Mouse (Mus musculus) large intestine, adult 2 months (tissue): Measurements from ENCODE around the gene Birc2. TPM values are rescaled to one million over a fixed set of nuclear protein-coding genes. Genes with fewer than 3 reads are reported as not detected.

Experiments
- DNase-seq: peaks from one replicate; pipeline ENCODE4 v3.0.0-alpha.2; 2012; ENCODE audit warnings: low read depth, low spot score
- WGBS: fragments of 180-500 bp; shearing (Covaris S2); methylation state at CpG from one replicate; pipeline ENCODE4 v1.1.7; 2018; 5-methylcytosine and 5-hydroxymethylcytosine counted together
- polyA plus RNA-seq: library from polyadenylated mRNA; depleted of rRNA; stranded (reverse); fragments of >200 nt; gene quantifications from 2 replicates; pipeline ENCODE4 v1.2.3, GENCODE M21; 2012

Birc2 gene
- polyA plus RNA-seq, 1 experiment: 9.4 TPM

DNA sequence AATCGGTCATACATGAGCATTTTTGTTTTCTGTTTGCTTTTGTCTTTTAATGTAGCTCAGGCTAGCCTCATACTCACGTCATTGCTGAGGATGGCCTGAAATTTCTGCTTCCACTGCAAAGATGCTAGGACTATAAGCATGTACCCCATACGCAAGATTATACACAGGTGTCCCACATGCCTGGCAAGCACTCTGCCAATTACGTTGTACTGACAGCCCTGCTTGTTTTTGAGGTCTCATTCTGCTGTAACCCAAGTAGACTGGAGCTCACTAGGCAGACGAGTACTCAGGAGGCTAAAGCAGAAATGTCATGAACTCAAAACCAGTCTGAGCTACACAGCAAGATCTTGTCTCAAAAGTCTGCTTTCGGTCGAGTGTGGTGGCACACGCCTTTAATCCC is 15.0 kb upstream of the Birc2 start:
- DNase-seq: no peak
- 94% methylated on average over 8 of the region's 8 CpGs for WGBS

DNA sequence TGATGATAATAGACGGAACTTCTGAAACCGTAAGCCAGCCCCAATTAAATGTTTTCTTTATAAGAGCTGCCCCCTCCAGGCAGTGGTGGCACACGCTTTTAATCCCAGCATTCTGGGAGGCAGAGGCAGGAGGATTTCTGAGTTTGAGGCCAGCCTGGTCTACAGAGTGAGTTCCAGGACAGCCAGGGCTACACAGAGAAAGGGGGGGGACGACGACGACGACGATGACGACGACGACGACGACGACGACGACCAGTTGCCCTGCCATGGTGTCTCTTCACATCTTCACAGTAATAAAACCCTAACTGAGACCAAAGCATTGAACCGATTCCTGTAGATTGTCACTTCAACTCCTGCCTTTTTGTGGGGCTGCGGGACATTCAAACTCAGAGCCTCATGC is 11.3 kb upstream of the Birc2 start:
- 96% methylated on average over 18 of the region's 18 CpGs for WGBS
- no peak for DNase-seq

DNA sequence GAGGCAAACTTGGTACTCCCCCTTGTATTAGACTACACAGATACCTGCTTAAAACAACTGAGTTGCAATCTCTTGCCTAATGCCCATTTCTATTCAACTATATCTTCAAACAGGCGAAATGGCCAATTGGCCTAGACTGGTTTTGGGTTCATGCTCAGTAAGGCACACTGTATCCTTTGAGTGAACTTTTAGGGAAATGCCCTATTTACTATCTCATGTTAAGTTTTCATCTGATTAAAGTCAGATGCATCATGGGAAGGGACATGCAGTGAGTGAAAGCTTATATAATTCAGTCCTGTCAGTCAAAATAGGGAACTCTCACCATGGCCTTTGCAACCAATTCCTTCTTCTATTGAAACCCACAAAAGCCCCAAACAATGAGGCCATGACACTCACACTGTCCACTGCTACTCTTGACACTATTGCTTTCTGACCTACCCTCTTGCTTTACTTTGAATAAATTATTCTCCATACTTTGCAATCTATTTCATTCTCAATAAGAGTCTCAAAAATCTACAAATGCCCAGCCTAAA is 9.9 kb upstream of the Birc2 start:
- WGBS: 100% methylated on average over 1 of the region's 1 CpGs
- no peak for DNase-seq

DNA sequence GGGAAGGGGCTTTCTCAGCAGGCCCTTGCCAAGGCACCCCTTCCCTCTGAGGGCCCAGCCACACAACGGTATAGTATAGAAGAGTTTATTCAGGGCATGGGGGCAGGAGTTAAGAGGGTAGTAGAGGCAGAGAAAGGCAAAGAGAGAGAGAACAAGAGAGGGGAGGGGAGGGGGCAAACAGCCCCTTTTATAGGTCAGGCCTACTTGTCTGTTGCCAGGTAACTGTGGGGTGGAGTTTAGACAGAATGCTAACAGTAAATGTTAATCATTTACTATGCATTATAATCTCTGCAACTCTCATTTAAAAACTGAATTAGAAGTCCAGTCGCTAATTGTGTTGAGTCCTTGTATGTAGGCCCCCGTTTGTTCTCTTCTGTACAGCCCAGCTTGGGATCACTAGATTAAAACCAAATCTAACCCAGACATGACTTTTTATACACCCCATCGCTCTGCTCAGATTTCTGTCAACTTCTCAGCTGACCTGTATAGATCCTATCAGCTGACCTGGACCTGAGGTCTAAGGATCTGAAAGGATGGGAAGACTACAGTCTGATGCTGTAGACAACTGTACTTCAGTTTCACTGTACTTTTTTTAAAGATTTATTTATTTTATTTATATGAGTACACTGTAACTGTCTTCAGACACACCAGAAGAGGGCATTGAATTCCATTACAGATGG is 8.5 kb upstream of the Birc2 start:
- WGBS: 39% methylated on average over 4 of the region's 4 CpGs
- DNase-seq: no peak

DNA sequence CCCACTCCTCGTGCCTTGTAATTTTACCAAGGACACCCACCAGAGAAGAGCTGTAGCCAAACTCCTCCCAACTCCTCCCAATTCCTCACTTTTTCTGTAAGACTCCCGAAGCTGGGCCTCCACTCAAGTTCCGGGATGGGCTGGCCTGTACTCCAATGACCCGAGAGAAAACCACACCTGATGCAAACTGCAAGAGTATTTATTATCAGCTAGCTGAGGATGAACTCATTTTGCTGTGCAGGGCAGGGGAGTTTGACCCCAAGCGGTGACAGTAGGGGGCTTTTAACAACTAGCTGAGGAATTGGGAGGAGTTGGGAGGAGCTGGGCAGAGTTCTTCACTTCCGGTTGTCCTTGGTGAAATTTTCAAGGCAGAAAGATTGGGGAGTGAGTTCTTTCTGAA is 4.4 kb upstream of the Birc2 start:
- 68% methylated on average over 6 of the region's 6 CpGs for WGBS
- DNase-seq: no peak

DNA sequence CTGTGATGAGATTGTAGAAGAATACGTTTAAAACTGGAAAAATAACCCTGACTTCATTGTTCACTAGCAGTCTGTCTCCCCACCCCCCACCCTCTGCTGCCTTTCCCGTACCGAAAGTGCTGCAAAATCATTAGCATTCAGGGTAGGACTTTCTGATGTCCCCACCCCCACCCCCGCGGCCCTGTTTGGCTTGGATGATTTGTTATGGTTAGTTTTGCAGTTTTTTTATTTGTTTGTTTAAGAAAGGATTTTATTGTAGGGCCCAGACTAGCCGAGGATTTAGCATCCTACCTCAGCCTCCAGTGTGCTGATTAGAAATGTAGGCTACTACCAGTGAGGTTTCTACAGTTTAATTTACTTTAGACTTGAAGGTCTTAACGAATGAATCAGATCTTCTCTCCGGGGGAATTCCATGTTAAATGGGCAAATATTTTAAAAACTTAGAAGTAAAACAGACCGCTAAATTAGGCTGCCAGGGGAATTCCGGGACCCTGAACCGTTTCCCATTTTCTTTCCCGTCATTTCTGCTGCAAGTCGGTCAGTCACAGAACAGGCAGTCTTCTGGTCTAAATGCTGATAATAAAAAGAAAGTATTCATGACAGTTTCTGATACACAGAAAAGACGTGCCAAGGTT is 1.1 kb upstream of the Birc2 start:
- DNase-seq: no peak

DNA sequence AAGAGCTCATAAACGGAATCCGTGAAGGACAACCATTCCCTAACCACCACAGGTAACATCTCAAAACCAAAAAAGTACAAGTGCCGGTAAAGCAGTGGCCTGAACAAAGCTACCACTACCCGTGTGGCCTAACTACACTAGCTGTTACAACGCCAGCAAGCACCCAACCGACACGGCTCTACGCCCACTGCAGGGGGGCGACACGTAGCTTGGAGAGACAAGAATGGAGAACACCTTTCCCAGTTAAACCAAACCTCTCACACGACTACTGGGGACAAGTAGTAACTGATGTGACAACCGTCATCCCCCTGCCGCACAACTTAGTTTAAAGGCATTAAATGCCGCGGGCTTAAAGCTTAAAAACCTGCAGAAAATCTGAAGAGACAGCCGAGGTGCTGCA is 533 bp downstream of the Birc2 start:
- DNase-seq: no peak
- WGBS: 0% methylated on average over 16 of the region's 16 CpGs

More for the DNA sequence above, 1.1 kb upstream of the Birc2 start:
- WGBS: 7% methylated on average over 14 of the region's 14 CpGs

DNA sequence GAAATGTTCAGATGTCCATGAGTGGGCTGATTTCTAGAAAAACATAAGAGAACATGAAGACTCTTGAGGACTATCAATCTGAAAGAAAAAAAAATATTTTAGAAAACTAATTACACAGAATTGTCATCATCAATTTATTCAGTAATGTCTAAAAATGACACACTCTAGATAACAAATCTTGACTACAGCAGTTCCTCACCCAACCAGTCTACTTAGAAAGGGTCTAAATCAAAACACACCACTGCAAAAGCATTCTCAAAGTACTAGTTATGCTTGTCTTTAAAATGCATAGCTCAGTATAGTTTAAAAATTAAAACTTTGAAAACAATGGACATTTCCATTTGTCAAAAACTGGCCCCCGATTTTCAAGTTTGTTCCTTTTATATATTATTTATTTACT is 1.6 kb downstream of the Birc2 start:
- no peak for DNase-seq
- 79% methylated on average over 1 of the region's 1 CpGs for WGBS

DNA sequence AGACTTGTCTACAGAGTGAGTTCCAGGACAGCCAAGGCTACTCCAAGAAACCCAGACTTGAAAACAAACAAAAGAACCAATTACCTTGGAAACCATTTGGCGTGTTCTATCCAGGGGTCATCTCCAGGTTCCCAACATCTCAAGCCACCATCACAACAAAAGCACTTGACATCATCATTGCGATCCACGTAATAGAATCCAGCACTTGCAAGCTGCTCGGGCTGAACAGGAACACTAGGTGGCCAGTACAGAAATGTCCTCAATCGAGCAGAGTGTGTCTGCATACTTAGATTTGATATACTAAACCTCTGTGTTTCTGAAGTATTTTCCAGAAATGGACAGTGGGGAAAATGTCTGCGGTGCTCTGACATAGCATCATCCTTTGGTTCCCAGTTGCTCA is 3.4 kb downstream of the Birc2 start:
- 76% methylated on average over 6 of the region's 6 CpGs for WGBS

DNA sequence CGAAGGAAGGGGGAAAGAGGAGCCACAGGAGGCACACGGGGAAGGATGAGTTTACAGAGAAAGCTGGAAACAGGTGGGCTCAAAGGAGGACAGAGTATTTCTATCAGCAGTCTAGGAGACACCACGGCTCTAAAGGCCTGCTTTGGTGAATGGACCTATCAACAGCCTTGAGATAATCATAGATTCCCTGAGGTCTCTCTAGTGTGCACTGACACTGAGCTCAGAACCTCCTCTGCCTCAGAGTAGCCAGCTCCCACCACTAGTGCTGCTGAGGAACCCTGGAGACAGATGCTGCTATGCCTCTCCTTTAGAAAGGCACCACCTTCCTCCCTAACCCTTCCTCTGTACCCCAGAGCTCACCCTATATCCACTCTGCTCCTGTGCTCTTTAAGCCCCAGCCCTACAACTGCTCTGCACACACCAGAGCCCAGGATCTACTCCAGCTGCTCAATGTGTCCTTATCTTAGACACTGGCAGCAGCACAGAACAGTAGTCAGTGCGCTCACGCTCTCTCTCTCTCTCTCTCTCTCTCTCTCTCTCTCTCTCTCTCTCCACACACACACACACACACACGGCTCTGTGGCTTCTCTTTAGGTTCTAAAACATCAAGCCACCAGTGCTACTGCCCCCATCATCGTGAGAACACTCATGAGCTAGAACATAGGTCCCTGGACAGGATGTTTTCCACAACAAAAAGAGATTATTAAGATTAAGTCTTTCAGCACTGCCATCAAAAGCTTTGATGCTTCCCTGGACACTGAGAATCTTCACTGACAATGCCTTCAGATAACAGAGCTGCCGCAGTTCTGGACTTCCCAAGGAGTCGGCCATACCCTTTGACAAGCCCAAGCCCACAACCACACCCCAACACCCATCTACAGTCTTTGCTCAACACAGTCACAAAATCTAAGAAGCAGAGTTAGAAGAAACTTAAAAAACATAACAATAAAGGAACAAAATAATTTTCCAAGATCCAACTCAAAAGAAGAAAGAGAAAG is 7.0 kb downstream of the Birc2 start:
- no peak for DNase-seq
- 68% methylated on average over 9 of the region's 9 CpGs for WGBS

More for the DNA sequence above, 3.4 kb downstream of the Birc2 start:
- no peak for DNase-seq

DNA sequence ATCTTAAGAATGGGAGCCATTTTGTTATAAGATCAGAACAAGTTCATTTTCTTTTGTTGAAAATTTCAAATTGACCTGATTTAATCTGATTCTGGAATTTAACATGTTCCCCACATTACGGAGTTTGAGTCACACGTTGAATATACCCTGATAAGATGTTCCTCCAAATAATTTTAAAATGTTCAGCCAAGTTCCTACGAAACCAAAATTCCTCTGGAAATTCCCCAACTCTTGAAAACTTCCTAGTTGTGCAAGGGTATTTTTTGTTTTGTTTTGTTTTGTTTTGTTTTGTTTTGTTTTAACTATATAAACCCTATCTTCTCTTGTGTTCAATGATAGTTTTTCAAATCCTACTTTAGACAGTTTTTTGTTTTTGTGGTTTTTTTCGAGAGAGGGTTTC is 8.2 kb downstream of the Birc2 start:
- no peak for DNase-seq
- 78% methylated on average over 4 of the region's 4 CpGs for WGBS

DNA sequence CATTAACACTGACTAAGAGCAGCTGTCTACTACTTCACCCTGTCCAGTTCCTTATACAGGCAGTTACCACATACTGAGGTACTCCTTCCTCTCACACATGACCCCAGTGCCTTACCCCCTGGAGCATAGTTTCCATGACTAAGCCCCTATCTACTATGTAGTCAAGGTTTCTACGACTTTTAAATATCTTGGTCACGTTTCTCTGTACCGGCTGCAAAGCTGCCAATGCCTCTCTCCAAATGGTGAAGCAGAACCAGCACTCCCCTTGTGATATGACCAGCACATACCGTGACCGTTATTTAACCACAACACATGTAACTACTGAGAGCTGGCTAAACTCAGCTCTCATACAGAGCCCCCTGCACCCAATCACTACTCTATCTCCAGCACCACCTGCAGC is 11.9 kb downstream of the Birc2 start:
- no peak for DNase-seq
- 93% methylated on average over 5 of the region's 5 CpGs for WGBS

DNA sequence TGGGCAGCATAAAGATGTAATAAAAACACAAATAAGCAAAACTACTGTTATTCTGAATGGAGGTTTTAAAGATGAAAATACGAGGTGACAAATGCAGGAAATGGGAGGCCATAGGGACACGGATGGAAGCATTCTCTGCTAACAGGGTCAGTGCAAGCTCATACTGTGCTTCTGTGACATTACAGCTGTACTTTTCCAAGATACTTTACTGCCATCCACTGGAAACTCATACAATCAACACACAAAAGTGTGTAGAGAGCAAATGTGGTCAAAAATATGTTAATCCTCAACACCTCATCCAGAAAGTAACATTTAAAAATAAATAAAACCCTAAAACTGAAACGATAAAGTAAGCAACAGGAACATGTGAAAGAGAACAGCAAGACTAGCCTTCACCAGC is 14.1 kb downstream of the Birc2 start:
- no peak for DNase-seq
- 76% methylated on average over 3 of the region's 3 CpGs for WGBS

DNA sequence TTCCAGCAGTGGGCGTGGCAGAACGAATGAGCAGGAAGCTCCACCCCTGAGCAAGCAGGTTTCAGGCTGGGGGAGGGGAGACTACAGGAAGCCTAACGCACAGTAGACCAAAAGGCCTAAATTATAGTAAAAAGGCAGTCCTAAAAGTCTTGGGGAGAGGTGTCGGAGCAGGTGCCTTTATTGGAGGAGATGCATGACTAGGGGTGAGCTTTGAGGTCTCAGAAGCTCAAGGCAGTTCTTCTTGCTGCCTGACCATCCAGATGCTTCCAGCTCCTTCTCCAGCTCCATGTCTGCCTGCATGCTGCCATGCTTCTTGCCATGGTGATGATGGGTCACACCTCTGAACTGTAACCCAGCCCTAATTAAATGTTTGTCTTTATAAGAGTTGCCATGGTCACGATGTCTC is 31.8 kb downstream of the Birc2 start:
- 60% methylated on average over 5 of the region's 5 CpGs for WGBS
- DNase-seq: no peak

DNA sequence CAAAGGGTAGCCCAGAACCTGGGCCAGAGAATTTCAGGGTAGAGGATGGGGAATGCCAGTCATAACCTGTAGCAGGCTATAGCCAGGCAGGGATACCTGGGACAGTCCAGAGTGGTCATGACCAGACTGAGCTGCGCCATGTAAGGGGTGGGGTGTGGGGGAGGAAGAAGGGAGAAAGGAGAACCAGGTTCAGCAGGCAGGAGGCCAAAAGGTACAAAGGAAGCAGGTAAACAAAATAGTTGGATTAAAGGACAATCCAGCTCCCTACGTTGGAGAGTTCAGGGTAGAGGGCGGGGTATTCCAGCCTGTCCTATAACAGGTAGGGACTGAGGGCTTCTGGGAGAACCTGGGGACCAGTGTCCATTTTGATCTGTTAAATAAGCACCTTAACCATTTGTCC is 38.3 kb downstream of the Birc2 start:
- no peak for DNase-seq
- 74% methylated on average over 3 of the region's 3 CpGs for WGBS

DNA sequence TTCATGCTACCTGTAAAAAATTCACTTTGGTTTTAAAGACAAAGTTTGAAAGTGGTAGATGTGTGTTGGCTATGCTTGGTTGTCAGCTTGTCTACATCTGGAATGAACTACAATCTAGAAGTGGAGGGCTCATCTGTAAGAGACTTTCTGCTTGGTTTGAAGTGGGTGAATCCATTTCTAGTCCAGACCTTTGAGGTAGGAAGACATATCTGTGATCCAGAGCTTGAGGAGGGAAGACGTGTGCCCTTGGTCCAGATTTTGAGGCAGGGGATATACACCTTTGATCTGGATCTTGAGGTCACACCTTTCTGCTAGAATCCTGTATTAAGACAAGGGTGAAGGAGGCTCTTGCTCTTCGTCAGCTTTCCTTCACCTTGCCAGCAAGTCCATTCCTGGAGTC is 39.3 kb downstream of the Birc2 start:
- 93% methylated on average over 2 of the region's 2 CpGs for WGBS
- DNase-seq: no peak

DNA sequence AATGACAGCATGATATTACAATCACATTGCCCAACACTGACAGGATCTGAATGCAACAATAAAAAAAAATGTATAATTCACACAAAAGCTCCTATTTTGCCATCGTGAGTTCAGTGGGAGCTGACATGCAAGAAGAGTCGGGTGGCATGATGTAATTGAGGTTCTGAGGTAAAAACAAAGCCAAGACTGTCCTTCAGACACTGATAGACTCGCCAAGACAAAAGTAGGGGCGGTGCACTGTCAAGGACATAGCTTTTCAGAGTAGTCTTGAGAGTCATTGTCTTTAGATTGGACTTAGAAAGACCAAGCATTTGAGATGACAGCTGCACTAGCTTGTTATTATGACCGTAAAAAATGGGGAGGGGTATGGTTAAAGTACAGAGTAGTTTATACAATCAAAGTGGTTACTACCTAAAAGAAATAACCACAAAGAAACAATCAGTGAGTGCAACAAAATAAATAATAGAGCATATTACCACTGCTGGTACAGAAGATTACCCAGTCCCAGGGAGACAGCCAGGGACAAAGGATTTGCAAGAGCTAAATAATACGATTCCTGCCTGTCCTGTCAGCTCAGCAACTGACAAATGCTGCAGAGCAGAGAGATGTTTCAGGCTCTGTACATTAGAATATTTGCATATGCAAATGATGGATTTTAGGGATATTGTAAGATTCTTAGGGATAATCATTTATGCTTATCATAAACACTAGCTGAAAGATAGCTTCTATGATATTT is 40.6 kb downstream of the Birc2 start:
- DNase-seq: no peak
- WGBS: 56% methylated on average over 6 of the region's 6 CpGs

DNA sequence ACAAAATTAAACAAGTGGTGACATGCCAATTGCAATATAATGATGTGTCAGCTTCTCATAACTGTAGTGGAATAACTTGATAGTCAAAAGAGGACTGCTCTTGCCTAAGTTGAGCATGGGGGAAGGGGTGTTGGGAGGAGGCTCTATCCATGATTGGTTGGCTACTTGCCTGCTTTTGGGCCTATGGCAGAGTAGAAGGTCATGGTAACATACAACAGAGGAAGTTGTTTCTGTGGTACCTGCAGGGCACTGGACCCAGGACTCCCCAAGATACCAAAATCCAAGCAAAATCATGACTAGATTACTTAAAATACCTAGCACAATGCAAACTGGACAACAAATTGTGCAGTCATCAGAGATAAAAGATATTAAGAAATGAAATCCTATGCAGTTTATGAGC is 41.3 kb downstream of the Birc2 start:
- DNase-seq: no peak

DNA sequence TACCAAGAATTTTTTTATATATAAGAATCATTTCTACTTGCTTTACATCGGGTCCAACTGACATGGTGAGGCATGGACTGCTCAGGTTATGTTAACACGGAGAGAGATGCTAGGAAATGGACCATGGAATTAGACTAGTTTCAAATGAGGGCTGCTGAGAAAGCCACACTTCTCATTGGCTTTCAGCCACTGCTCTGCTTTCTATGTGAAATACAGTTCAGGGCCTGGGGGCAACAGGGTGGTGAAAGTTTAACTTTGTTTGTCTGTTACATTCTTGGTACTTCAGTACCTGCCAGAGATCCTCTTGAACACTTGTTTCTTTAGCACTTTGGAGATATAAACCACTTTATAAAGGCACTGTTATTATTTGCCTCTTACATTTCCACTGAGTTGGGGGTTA is 43.3 kb downstream of the Birc2 start:
- 86% methylated on average over 2 of the region's 2 CpGs for WGBS
- no peak for DNase-seq
